Mouse (Mus musculus): ENCODE data around the gene Ip6k3. TPM values are rescaled to one million over a fixed set of nuclear protein-coding genes. Genes with fewer than 3 reads are reported as not detected.

Ip6k3 gene
- polyA plus RNA-seq, 1 experiment from 2014 or later, result 0.13 TPM

DNA sequence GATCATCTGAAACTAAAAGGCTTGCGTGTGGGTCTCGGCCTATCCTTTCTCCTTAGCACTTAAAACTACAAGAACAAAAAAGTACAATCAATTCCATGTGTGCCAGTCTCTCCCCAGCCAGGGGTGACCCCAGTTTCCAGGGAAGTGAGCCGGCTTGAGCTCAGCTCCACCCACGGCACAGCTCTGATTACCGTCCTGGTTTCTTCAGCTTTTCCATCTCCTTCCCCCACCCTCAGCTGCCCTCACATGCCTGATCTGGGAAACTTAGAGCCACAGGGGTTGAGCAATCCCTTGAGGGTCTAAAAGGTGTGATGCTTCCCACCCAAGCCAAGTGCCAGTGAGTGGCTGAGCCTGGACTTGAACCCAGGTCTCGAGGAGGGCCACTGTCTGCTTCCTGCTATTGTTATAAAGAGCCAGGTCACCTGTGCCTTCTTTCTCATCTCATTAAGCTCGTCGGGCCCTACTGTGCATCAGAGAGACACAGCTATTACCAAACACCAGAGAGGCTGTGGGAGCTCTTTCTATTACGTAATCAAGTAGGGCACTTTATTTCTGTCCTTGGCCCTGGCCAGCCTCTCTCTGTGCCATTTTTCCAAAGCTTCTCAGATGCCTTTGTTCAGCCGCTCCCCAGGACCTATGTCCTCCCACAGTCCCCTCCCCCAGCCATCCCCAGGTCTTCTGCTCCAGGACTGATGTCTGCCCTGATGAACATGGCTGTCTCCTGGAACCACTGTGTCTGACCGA, 2.5 kb upstream of the Ip6k3 start:
- no peak for ATAC-seq (ENCODE audit: insufficient number of reproducible peaks, insufficient read depth, low FRiP score, low read depth)
- no peak overlapping the region for H3K4me3 ChIP-seq (ENCODE audit: low read depth, low read length)
- H3K27me3 ChIP-seq (ENCODE audit: control insufficient read depth, insufficient read depth, low read length), result no peaks in the 10 kb centered on the region
- no peak overlapping the region for H3K4me2 ChIP-seq (replicated peaks; ENCODE audit: low read depth, low read length)
- H3K4me1 ChIP-seq (ENCODE audit: control insufficient read depth, insufficient read depth, low read length), result peaks cover 4% of the 10 kb centered on the region; the same call in 1 of the 2 replicates
- no peaks in the 10 kb centered on the region for H3K36me3 ChIP-seq (ENCODE audit: control insufficient read depth, insufficient read depth, low read length)
- H3K27ac ChIP-seq (ENCODE audit: low read length), result no peak overlapping the region
- H3K9ac ChIP-seq (replicated peaks; ENCODE audit: low read depth, low read length), result no peak overlapping the region
- WGBS, result 73% methylated on average over 11 of the region's 11 CpGs
- H3K9me3 ChIP-seq (ENCODE audit: control insufficient read depth, low read depth, low read length), result no peaks in the 10 kb centered on the region

DNA sequence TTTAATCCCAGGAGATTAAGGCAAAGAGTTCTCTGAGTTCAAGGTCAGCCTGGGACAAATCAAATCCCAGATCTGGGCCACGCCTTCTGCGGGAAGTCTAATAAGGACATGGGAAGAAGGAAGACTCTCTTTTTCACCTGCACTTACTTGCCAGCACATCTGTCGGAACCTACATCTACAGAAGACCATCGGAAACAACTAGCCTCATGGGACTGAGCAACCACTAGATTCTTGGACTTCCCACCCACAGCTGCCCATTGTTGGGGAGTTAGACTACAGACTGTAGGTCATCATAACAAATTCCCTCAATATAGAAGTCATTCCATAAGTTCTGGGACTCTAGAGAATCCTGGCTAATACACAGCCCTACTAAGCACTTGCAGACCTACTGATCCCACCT, 974 bp upstream of the Ip6k3 start:
- no peak for ATAC-seq (ENCODE audit: insufficient number of reproducible peaks, insufficient read depth, low FRiP score, low read depth)
- Histone ChIP-seq H3K4me3 (ENCODE audit: low read depth, low read length) (no peak overlapping the region), H3K27me3 (ENCODE audit: control insufficient read depth, insufficient read depth, low read length) (no peaks in the 10 kb centered on the region), H3K4me1 (ENCODE audit: control insufficient read depth, insufficient read depth, low read length) (no peaks in the 10 kb centered on the region), H3K27ac (ENCODE audit: low read length) (no peak overlapping the region), H3K9me3 (ENCODE audit: control insufficient read depth, low read depth, low read length) (no peaks in the 10 kb centered on the region), H3K9ac (replicated peaks; ENCODE audit: low read depth, low read length) (no peak overlapping the region), H3K36me3 (ENCODE audit: control insufficient read depth, insufficient read depth, low read length) (no peaks in the 10 kb centered on the region), H3K4me2 (replicated peaks; ENCODE audit: low read depth, low read length) (no peak overlapping the region)
- 85% methylated on average over 4 of the region's 4 CpGs for WGBS

DNA sequence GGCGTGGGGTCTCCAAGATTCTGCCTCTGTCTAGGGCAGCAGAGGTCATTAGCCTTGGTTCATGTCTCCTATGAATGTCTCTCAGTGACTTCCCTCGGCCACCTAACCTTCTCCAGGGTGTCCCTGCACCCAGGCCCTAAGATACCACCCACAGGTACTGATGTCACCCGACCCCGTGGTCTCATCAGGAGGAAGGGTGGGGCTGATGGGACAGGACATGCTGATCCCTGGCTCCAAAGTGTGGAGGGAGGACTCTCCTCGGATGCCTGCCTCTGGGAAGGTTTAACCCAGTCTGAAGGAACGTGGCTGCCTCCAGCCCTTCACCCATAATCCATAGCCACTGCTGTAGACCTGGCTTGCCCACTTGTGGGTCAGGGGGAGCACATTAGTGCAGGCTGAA, 694 bp downstream of the Ip6k3 start:
- Histone ChIP-seq H3K4me3 (ENCODE audit: low read depth, low read length) (no peak overlapping the region), H3K36me3 (ENCODE audit: control insufficient read depth, insufficient read depth, low read length) (no peaks in the 10 kb centered on the region), H3K4me2 (replicated peaks; ENCODE audit: low read depth, low read length) (no peak overlapping the region), H3K4me1 (ENCODE audit: control insufficient read depth, insufficient read depth, low read length) (no peaks in the 10 kb centered on the region), H3K9me3 (ENCODE audit: control insufficient read depth, low read depth, low read length) (no peaks in the 10 kb centered on the region), H3K27ac (ENCODE audit: low read length) (no peak overlapping the region), H3K9ac (replicated peaks; ENCODE audit: low read depth, low read length) (no peak overlapping the region), H3K27me3 (ENCODE audit: control insufficient read depth, insufficient read depth, low read length) (no peaks in the 10 kb centered on the region)
- WGBS, result 77% methylated on average over 6 of the region's 6 CpGs
- ATAC-seq (ENCODE audit: insufficient number of reproducible peaks, insufficient read depth, low FRiP score, low read depth), result no peak

DNA sequence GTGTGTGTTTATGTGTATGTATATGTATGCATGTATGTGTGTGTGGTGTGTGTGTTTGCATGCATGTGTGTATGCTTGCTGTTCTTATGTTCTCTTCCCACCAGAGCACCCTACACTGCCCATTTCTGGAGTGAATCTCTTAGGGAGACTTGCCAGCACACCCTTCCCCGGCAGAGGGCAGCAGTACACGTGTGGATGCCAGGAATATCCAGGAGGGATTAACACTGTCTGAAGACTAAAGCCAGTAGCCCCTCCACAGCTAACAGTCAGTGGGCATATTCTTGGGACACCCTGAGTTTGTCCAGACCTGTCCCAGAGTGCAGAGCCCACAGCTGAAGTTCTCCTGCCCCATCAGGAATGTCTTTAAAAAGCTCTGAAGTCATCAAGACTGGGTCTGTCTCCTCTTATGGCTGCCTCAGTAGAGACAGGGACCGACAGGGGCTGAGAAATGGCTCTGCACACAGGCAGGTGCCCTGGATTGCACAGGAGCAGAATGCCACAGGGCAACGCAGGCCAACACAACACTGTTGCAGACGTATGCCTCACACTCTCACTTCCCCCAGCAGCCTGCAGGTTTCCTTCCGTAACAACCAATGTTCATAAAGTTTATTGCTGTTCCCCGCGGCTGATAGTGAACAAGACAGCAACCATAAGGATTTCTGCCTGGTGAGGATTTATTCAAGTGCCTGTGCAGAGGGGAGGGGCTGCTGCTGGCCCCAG, 2.4 kb downstream of the Ip6k3 start:
- no peak overlapping the region for H3K9ac ChIP-seq (replicated peaks; ENCODE audit: low read depth, low read length)
- H3K4me2 ChIP-seq (replicated peaks; ENCODE audit: low read depth, low read length), result no peak overlapping the region
- H3K4me1 ChIP-seq (ENCODE audit: control insufficient read depth, insufficient read depth, low read length), result no peaks in the 10 kb centered on the region
- no peak overlapping the region for H3K4me3 ChIP-seq (ENCODE audit: low read depth, low read length)
- H3K9me3 ChIP-seq (ENCODE audit: control insufficient read depth, low read depth, low read length), result no peaks in the 10 kb centered on the region
- H3K36me3 ChIP-seq (ENCODE audit: control insufficient read depth, insufficient read depth, low read length), result no peaks in the 10 kb centered on the region
- H3K27ac ChIP-seq (ENCODE audit: low read length), result no peak overlapping the region
- WGBS, result 60% methylated on average over 8 of the region's 8 CpGs
- no peaks in the 10 kb centered on the region for H3K27me3 ChIP-seq (ENCODE audit: control insufficient read depth, insufficient read depth, low read length)
- ATAC-seq (ENCODE audit: insufficient number of reproducible peaks, insufficient read depth, low FRiP score, low read depth), result no peak

DNA sequence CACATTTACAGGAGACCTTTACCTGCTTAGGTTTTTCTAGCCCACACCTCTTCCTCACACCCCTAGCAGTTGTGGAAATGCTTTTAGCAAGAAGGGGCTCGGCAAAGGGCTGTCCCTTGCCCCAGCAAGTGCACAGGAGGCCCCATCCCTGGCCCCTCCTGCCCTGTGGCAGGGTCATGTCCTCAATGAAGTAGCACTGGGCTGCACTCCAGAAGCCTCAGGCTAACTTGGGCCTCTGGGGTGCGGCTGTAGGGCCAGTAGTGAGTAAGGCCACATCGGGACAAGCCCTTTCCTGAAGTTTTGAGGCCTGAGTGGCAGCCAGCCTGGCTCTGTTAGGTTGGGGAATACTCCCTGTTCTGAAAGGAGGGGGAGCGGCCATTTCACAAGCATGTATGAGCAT, 6.7 kb downstream of the Ip6k3 start:
- ATAC-seq (ENCODE audit: insufficient number of reproducible peaks, insufficient read depth, low FRiP score, low read depth), result no peak
- no peak overlapping the region for H3K27ac ChIP-seq (ENCODE audit: low read length)
- WGBS, result 61% methylated on average over 4 of the region's 4 CpGs

DNA sequence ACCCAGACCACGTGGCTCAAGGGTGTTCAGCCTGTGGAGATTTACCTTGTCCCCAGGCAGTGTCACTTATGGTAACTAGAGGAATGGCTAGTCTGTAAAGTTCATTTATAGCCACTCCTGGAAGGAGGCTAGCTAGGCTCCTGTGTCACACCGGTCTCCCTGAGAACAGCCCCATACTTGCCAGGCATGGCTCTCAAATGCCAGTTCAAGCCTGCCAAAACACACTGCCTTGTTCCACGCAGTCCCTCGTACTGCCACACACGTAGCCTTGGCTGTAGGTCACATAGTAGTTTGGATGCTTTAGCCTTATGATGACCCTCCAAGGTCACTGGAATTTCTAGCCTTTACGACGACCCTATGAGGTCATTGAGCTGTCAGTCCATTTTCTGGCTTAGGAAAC, 8.4 kb downstream of the Ip6k3 start:
- H3K4me1 ChIP-seq (ENCODE audit: control insufficient read depth, insufficient read depth, low read length), result peaks cover 4% of the 10 kb centered on the region; the same call in 1 of the 2 replicates
- H3K9ac ChIP-seq (replicated peaks; ENCODE audit: low read depth, low read length), result no peak overlapping the region
- no peak for ATAC-seq (ENCODE audit: insufficient number of reproducible peaks, insufficient read depth, low FRiP score, low read depth)
- WGBS, result 72% methylated on average over 7 of the region's 7 CpGs
- no peak overlapping the region for H3K4me2 ChIP-seq (replicated peaks; ENCODE audit: low read depth, low read length)
- H3K27ac ChIP-seq (ENCODE audit: low read length), result no peak overlapping the region
- no peaks in the 10 kb centered on the region for H3K9me3 ChIP-seq (ENCODE audit: control insufficient read depth, low read depth, low read length)
- H3K36me3 ChIP-seq (ENCODE audit: control insufficient read depth, insufficient read depth, low read length), result no peaks in the 10 kb centered on the region
- no peaks in the 10 kb centered on the region for H3K27me3 ChIP-seq (ENCODE audit: control insufficient read depth, insufficient read depth, low read length)
- no peak overlapping the region for H3K4me3 ChIP-seq (ENCODE audit: low read depth, low read length)

More for the DNA sequence above, 6.7 kb downstream of the Ip6k3 start:
- H3K9me3 ChIP-seq (ENCODE audit: control insufficient read depth, low read depth, low read length), result no peaks in the 10 kb centered on the region
- H3K27me3 ChIP-seq (ENCODE audit: control insufficient read depth, insufficient read depth, low read length), result no peaks in the 10 kb centered on the region
- no peaks in the 10 kb centered on the region for H3K4me1 ChIP-seq (ENCODE audit: control insufficient read depth, insufficient read depth, low read length)
- H3K4me3 ChIP-seq (ENCODE audit: low read depth, low read length), result no peak overlapping the region
- no peaks in the 10 kb centered on the region for H3K36me3 ChIP-seq (ENCODE audit: control insufficient read depth, insufficient read depth, low read length)
- H3K4me2 ChIP-seq (replicated peaks; ENCODE audit: low read depth, low read length), result no peak overlapping the region
- H3K9ac ChIP-seq (replicated peaks; ENCODE audit: low read depth, low read length), result no peak overlapping the region

DNA sequence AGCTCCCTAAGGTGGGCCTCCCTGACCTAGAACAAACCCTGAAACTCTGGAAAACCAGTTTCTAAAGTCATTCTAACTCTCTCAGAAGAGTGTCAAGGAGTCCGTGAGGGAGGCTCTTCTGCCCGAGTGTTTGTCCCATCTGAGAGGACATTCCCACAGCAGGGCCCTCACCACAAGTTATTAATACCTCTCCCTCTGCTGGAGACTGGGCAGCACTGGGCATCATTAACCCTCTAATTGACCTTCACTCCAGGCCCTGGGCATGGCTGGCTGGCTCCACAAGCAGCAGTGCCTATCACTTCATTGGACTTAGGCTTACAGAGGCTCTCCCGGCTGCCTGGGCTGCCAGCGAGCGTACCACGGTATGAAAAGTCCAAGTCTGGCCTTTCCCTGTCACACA, 9.2 kb downstream of the Ip6k3 start:
- Histone ChIP-seq H3K36me3 (ENCODE audit: control insufficient read depth, insufficient read depth, low read length) (no peaks in the 10 kb centered on the region), H3K4me2 (replicated peaks; ENCODE audit: low read depth, low read length) (no peak overlapping the region), H3K27ac (ENCODE audit: low read length) (no peak overlapping the region), H3K27me3 (ENCODE audit: control insufficient read depth, insufficient read depth, low read length) (no peaks in the 10 kb centered on the region), H3K9ac (replicated peaks; ENCODE audit: low read depth, low read length) (no peak overlapping the region), H3K4me1 (ENCODE audit: control insufficient read depth, insufficient read depth, low read length) (peaks cover 7% of the 10 kb centered on the region; the same call in 1 of the 2 replicates), H3K9me3 (ENCODE audit: control insufficient read depth, low read depth, low read length) (no peaks in the 10 kb centered on the region), H3K4me3 (ENCODE audit: low read depth, low read length) (no peak overlapping the region)
- no peak for ATAC-seq (ENCODE audit: insufficient number of reproducible peaks, insufficient read depth, low FRiP score, low read depth)
- 82% methylated on average over 6 of the region's 6 CpGs for WGBS

DNA sequence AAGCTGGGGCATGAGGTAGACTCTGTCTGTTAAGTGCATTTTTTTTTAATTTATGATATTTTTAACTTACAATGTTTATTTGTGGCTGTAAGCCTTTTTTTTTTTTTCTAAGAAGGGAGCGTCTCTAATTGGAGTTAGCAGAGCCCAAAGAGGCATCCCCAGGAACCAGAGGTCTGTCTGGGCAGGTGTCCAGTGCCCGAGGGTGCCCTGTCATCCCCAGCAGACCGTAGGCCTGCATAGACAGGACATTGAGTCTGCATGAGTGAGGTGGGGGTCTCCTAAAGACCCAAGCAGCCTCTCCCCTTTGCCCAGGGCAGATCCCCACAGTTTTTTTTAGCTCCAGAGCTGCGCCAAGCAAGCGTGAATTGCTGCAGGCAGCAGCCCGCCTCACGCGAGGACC, 11.8 kb downstream of the Ip6k3 start:
- peaks cover 11% of the 10 kb centered on the region for H3K4me1 ChIP-seq (ENCODE audit: control insufficient read depth, insufficient read depth, low read length)
- no peaks in the 10 kb centered on the region for H3K27me3 ChIP-seq (ENCODE audit: control insufficient read depth, insufficient read depth, low read length)
- no peaks in the 10 kb centered on the region for H3K36me3 ChIP-seq (ENCODE audit: control insufficient read depth, insufficient read depth, low read length)
- no peaks in the 10 kb centered on the region for H3K9me3 ChIP-seq (ENCODE audit: control insufficient read depth, low read depth, low read length)
- H3K4me2 ChIP-seq (replicated peaks; ENCODE audit: low read depth, low read length), result no peak overlapping the region
- no peak for ATAC-seq (ENCODE audit: insufficient number of reproducible peaks, insufficient read depth, low FRiP score, low read depth)
- 75% methylated on average over 8 of the region's 8 CpGs for WGBS
- H3K9ac ChIP-seq (replicated peaks; ENCODE audit: low read depth, low read length), result no peak overlapping the region
- no peak overlapping the region for H3K27ac ChIP-seq (ENCODE audit: low read length)
- H3K4me3 ChIP-seq (ENCODE audit: low read depth, low read length), result no peak overlapping the region

Measured in stomach, embryonic 14.5 days (tissue).